Mouse (Mus musculus) right cerebral cortex, adult 2 months (tissue): Measurements from ENCODE around the gene Kcna1.

Source experiments
- DNase-seq, 2 experiments: peaks; one replicate each; pipeline ENCODE4 v3.0.0; 2021 to 2022; ENCODE audit warnings: low spot score in 2 of 2

Kcna1 gene

DNA sequence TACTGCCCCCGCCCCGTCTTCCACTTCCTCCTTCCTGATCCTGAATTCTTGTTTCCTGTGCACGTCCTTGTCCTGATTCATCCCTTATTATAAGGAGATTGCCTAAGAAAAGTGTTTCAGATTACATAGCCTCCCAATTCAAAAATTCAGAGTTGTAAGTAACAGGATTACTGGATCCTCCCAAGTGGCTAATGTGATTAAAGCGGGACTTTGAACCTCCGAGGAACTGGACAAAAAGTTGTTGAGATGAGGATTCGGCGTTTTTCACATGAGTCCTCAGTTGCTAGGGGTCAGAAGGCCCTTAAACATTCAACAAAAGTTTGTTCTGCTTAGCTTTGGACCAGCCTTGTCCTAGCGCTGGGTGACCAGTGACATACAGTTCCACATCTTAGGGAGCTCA, at the start of gene Kcna1:
Kcna1 (minus strand) TSS at position 4 of the 400 bp plus-strand sequence.
- DNase-seq = no peak

DNA sequence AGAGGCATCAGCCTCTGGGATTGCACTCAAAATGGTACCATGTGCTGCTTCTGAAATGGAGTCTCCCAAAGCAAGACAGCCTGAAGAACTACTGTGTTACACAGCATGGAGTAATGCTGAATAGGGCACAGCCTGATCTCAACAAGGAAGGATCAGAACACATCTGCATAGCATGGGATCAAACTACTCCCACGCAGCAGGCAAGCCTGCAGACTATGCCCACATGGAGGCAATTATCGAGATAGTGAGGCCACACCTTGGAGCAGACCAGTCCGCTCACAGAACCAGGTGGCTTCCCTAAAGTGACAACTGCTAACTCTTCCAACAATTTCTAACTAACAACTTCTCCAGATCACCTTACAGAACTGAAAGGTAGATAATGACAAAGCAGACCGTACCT, 40.9 kb upstream of the Kcna1 start:
- DNase-seq = no peak

GRCm38 (mm10) chr6:126685135-126685534, 39.0 kb upstream of the Kcna1 start:
- no peak for DNase-seq

DNA sequence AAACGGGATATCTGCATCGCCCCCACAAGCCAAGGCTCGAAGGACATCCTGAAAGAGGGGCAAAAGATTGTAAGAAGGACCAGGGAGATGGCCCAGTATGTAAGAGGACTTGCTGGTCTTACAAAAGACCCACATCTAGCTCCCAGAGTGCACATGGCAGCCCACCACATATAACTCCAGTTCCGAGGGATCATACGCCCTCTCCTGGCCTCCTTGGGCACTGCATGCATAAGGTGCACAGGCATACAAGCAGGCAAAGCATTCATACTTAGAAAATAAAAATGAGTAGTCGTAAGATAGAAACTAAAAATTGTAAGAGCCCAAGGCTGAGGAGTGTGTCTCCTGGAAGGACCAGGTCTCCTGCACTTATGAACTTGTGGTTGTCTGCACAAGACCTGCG, 32.8 kb upstream of the Kcna1 start:
- no peak for DNase-seq

GRCm38 (mm10) chr6:126667001-126667400, 20.8 kb upstream of the Kcna1 start:
- no peak for DNase-seq

DNA sequence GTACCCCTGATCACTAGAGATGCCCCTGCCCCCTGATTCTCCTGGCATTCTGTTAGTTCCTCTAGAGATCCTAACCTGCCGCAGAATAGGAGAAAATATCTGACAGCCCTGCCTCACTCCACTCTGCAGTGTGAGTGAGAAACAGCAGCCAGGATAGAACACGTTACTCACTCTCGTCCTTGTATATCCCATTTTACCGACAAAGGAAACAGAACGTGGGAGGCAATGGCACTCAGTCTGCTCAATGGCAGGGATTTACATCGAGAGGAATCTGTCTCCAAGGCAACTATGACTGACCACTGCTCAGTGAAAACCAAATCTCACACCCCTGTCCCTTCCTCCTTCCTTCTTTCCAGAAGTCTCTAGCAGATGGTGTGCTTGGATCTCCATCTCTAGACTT, 19.9 kb upstream of the Kcna1 start:
- DNase-seq = peak in 1 of 2 experiments; percentile 21

- no peak for DNase-seq
These were observed 18.4 kb upstream of the Kcna1 start for GRCm38 (mm10) chr6:126664569-126664968.

GRCm38 (mm10) chr6:126657646-126658394, 11.6 kb upstream of the Kcna1 start:
- no peak for DNase-seq

GRCm38 (mm10) chr6:126653561-126653960, 7.4 kb upstream of the Kcna1 start:
- no peak for DNase-seq

GRCm38 (mm10) chr6:126645644-126646358, 383 bp downstream of the Kcna1 start:
- DNase-seq = peak; percentile 83 to 87

- peak; percentile 55 to 67 for DNase-seq
These were observed 1.1 kb downstream of the Kcna1 start for GRCm38 (mm10) chr6:126645044-126645541.

- DNase-seq = peak; percentile 63 to 71
These were observed 1.8 kb downstream of the Kcna1 start for GRCm38 (mm10) chr6:126644181-126645043.

GRCm38 (mm10) chr6:126643341-126644055, 2.7 kb downstream of the Kcna1 start:
- DNase-seq = peak in 1 of 2 experiments; percentile 22

DNA sequence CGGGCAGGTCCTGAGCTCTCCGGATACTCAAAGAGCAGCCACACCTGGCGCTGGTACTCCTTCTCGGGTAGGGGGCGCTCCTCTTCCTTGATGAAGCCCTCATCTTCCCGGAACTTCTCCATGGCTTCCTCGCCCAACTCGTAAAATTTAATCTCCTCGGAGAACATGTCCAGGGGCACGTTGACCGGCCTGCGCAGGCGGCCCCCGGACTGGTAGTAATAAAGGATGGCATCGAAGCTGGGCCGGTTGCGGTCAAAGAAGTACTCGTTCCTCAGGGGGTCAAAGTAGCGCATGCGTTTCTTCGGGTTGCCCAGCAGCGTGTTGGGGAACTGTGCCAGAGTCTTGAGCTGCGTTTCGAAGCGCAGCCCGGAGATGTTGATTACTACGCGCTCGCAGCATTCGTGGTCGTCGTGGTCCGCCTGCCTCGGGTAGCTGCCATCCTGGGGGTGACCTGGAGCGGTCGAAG, 3.3 kb downstream of the Kcna1 start:
- DNase-seq = peak; percentile 66 to 68

GRCm38 (mm10) chr6:126628451-126628850, 17.7 kb downstream of the Kcna1 start:
- no peak for DNase-seq

DNA sequence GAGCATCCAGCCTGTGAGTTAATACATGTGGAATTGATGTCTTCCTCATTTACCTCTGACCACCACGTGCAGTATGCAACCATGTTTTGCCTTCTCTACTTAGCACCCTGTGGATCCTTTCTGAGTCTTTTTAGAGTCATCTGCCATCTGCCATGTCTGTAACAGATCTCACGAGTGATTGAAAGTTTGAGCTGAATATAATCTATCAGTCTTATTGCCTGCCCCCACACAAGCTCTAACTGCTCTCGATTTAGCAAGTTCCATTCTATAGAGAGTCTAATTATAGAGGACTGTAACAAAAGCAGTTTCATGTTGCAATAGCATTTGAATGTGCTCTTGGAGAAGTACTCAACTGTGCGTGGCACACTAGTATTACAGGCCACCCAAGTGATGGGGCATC, 27.7 kb downstream of the Kcna1 start:
- DNase-seq = no peak

DNA sequence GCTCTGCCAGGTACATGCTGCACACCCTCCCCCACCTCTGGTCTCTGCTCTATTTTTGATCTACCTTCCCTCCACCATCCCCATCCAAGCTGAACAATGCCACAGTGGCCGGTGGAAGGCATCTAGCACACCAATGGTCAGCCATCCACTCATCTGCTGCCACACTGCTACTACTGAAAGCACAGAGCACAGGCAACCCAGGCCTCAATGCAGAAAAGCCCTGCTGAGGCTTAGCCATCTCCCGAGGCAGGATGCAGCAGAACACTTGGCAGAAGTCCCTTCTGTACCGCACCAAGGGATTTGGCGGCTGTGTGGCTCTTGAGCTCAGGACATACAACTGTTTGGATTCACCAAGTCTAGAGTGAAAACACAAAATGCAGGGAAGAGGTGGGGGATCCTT, 35.4 kb downstream of the Kcna1 start:
- DNase-seq = no peak

DNA sequence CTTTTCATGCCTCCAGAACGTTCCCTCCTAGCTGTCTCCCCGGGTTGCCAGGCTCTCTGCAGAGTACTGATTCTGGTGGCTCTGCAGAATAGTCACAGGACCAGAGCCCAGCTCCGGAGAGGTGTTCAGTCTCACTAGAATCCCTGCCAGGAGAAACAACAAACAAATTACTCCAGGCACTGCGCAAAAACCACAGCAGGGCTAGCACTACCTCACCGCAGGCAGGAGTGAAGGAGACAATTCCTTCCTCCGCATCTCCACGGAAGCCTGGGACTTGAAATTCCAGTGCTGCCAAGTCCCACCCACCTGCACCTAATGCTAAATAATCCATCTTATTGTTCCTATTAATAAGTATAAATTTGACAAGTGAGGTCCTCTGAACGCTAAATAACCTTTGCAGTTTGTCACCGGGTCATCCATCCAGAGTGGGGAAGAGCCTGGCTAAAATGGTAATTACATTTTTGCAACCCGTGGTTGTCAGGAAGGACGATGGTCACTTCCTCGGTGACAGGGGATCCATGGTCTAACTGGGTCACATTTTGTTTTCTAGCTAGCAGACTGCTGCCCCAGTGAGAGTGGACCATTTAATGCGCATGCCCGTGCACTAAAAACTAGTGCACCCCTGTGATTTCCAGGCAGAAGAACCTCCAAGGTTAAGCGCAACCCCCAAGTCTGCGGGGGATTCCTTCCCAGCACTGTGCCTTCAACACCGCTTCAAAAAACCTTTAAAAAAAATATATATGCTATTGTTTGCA, 36.8 kb downstream of the Kcna1 start:
- no peak for DNase-seq

- no peak for DNase-seq
These were observed 44.3 kb downstream of the Kcna1 start for GRCm38 (mm10) chr6:126601843-126602326.
